Mouse (Mus musculus): ENCODE data around the gene Lyve1. TPM values are rescaled to one million over a fixed set of nuclear protein-coding genes. Genes with fewer than 3 reads are reported as not detected.

Lyve1 gene
- polyA plus RNA-seq, 1 experiment from 2014 or later: 0.23 TPM

DNA sequence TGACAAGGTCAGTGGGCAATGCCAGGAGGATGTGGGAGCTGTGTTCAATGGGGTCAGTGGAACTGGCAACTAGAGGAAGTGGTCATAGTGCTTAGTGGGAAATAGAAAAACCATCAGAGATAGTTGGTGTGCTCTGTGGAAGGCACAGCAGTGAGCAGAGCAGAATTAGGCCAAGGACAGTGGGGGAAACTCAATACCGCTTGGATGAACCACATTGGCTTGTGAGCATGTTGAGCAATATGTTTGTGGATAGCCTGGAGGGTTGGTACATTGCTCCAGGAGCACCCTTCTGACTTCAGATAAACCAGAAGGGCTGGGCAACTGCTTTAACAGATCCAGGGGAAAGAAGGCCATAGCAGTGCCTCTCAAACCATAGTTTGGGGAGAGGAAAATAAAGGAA lies 14.7 kb downstream of the Lyve1 start:
- no peaks in the 10 kb centered on the region for H3K27me3 ChIP-seq (ENCODE audit: control insufficient read depth, insufficient read depth, low read length)
- H3K27ac ChIP-seq (replicated peaks; ENCODE audit: low read depth, low read length): no peak overlapping the region
- 0 out of 2 replicates have a peak, but pooled peaks cover 1% of the 10 kb centered on the region for H3K4me1 ChIP-seq (ENCODE audit: control insufficient read depth, insufficient read depth, low read length)
- H3K4me2 ChIP-seq (ENCODE audit: low read depth, severe bottlenecking): no peak overlapping the region
- DNase-seq (ENCODE audit: low spot score) (no peak), ATAC-seq (ENCODE audit: insufficient number of reproducible peaks, low FRiP score, low TSS enrichment, low read depth) (no peak)
- 90% methylated on average over 1 of the region's 1 CpGs for WGBS
- H3K36me3 ChIP-seq (ENCODE audit: control insufficient read depth, insufficient read depth, low read length): no peaks in the 10 kb centered on the region
- H3K4me3 ChIP-seq (ENCODE audit: low read depth, low read length): no peak overlapping the region
- no peak overlapping the region for H3K9ac ChIP-seq (ENCODE audit: low read length)
- no peaks in the 10 kb centered on the region for H3K9me3 ChIP-seq (ENCODE audit: control insufficient read depth, low read length)

GRCm38 (mm10) chr7:110847321-110847720 lies 15.7 kb downstream of the Lyve1 start:
- Histone ChIP-seq H3K36me3 (ENCODE audit: control insufficient read depth, insufficient read depth, low read length) (no peaks in the 10 kb centered on the region), H3K4me1 (ENCODE audit: control insufficient read depth, insufficient read depth, low read length) (0 out of 2 replicates have a peak, but pooled peaks cover 2% of the 10 kb centered on the region), H3K9me3 (ENCODE audit: control insufficient read depth, low read length) (no peaks in the 10 kb centered on the region), H3K9ac (ENCODE audit: low read length) (no peak overlapping the region), H3K4me2 (ENCODE audit: low read depth, severe bottlenecking) (no peak overlapping the region), H3K27ac (replicated peaks; ENCODE audit: low read depth, low read length) (no peak overlapping the region), H3K4me3 (ENCODE audit: low read depth, low read length) (no peak overlapping the region), H3K27me3 (ENCODE audit: control insufficient read depth, insufficient read depth, low read length) (no peaks in the 10 kb centered on the region)
- DNase-seq (ENCODE audit: low spot score) (no peak), ATAC-seq (ENCODE audit: insufficient number of reproducible peaks, low FRiP score, low TSS enrichment, low read depth) (no peak)
- 84% methylated on average over 2 of the region's 2 CpGs for WGBS

DNA sequence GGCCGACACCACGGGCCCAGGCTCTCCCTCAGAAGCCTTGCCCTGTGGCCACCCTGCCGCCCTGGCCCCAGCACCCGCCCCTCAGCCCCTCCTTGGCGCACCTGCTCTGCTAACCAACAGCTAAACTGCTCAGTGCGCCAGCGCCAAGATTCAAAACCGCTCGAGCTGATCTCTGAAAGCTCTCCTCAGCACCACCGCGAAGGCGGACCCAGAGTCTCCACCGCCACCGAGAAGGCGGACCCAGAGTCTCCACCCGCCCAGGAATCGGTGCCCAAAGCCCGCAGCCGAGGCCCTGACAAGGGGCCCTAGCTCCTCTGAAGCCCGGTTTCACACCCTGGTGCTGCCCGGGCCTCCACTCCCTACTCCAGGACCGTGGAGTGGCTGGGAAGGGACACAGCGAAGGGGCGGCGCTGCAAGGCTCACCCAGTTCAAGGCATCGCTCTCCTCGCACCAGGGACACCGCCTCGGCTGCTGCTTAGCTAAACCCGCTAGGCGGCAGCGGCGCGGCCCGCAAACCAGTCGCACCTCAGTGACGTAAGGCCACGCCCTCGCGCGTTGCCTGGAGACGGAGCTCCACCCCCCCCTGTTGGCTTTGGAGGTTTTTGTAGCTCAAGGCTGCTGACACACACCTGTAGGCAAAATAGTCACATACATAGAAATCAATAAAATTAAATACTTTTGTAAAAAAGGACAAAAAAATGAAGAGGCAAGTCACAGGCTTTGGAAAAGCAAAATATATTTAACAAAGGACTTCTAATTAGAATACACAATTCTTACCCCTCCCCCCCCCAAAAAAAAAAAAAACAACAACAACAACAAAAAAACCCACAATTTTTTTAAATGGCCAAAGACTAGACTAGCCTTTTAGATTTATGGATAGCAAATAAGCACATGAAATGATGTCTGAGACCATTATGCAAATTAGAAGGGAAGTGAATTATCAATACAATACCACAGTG lies 18.8 kb downstream of the Lyve1 start, which contains the start of gene Rnf141:
Gene Rnf141, minus strand, starts transcription at position 542 of the 959 bp plus-strand sequence.
- H3K9me3 ChIP-seq (ENCODE audit: control insufficient read depth, low read length): no peaks in the 10 kb centered on the region
- peak; percentile 96 for DNase-seq (ENCODE audit: low spot score)

DNA sequence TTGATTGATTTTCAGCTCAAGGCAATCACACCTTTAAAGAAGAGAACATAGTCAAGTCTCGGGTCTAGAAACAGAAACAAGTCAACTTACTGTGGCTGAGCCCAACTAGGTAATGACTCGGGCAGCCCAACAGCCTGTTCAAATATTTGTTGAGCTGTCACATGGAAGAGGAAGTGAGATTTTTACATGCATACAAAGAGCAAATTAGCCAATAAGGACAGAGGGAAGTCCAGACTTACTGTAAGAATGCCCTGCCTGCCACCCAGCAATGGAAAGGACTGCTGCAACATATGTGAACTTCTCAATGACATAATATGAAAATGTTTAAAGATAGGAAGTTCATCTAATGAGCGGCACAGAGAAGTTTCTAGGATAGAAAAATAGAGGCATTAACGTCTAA lies 22.7 kb downstream of the Lyve1 start:
- Histone ChIP-seq H3K4me2 (ENCODE audit: low read depth, severe bottlenecking) (no peak overlapping the region), H3K27ac (replicated peaks; ENCODE audit: low read depth, low read length) (no peak overlapping the region), H3K9me3 (ENCODE audit: control insufficient read depth, low read length) (no peaks in the 10 kb centered on the region), H3K36me3 (ENCODE audit: control insufficient read depth, insufficient read depth, low read length) (no peaks in the 10 kb centered on the region), H3K9ac (ENCODE audit: low read length) (no peak overlapping the region), H3K4me1 (ENCODE audit: control insufficient read depth, insufficient read depth, low read length) (0 out of 2 replicates have a peak, but pooled peaks cover 2% of the 10 kb centered on the region), H3K4me3 (ENCODE audit: low read depth, low read length) (no peak overlapping the region), H3K27me3 (ENCODE audit: control insufficient read depth, insufficient read depth, low read length) (no peaks in the 10 kb centered on the region)
- 78% methylated on average over 4 of the region's 4 CpGs for WGBS
- DNase-seq (ENCODE audit: low spot score): no peak
- ATAC-seq (ENCODE audit: insufficient number of reproducible peaks, low FRiP score, low TSS enrichment, low read depth): no peak

More for the DNA sequence above, 18.8 kb downstream of the Lyve1 start, which contains the start of gene Rnf141:
- H3K4me3 ChIP-seq (ENCODE audit: low read depth, low read length): peak within 1 kb of the TSS; percentile 79
- under 1% methylated on average over 42 of the region's 42 CpGs for WGBS
- peak within 1 kb of the TSS; percentile 88 for H3K9ac ChIP-seq (ENCODE audit: low read length)
- H3K27me3 ChIP-seq (ENCODE audit: control insufficient read depth, insufficient read depth, low read length): no peaks in the 10 kb centered on the region
- peak within 1 kb of the TSS; percentile 83 for H3K4me2 ChIP-seq (ENCODE audit: low read depth, severe bottlenecking)
- H3K4me1 ChIP-seq (ENCODE audit: control insufficient read depth, insufficient read depth, low read length): 0 out of 2 replicates have a peak, but pooled peaks cover 2% of the 10 kb centered on the region
- ATAC-seq (ENCODE audit: insufficient number of reproducible peaks, low FRiP score, low TSS enrichment, low read depth): peak; percentile 88
- H3K36me3 ChIP-seq (ENCODE audit: control insufficient read depth, insufficient read depth, low read length): no peaks in the 10 kb centered on the region
- peak within 1 kb of the TSS; percentile 82 for H3K27ac ChIP-seq (replicated peaks; ENCODE audit: low read depth, low read length)

DNA sequence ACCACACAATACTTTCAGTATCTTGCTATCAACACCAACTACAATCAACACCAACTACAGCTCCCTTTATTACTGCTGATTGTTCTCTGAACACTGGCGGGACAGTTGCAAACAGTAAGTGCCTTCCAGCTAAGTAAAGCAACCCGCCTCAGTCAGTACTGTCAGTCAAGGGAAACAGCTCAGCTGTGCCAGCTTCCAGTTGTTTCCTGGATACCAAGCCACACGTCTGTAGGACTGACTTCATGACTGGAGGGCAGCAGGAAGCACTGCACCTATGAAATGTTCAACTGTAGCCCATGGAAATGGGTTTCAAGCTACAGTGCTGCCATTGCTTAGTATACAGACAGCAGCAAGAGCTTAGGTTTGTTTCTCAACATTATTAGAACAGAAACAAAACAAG lies 28.5 kb downstream of the Lyve1 start:
- Histone ChIP-seq H3K27ac (replicated peaks; ENCODE audit: low read depth, low read length) (no peak overlapping the region), H3K36me3 (ENCODE audit: control insufficient read depth, insufficient read depth, low read length) (no peaks in the 10 kb centered on the region), H3K4me3 (ENCODE audit: low read depth, low read length) (no peak overlapping the region), H3K4me1 (ENCODE audit: control insufficient read depth, insufficient read depth, low read length) (no peaks in the 10 kb centered on the region), H3K4me2 (ENCODE audit: low read depth, severe bottlenecking) (no peak overlapping the region), H3K27me3 (ENCODE audit: control insufficient read depth, insufficient read depth, low read length) (no peaks in the 10 kb centered on the region), H3K9ac (ENCODE audit: low read length) (no peak overlapping the region), H3K9me3 (ENCODE audit: control insufficient read depth, low read length) (no peaks in the 10 kb centered on the region)
- no peak for DNase-seq (ENCODE audit: low spot score)
- ATAC-seq (ENCODE audit: insufficient number of reproducible peaks, low FRiP score, low TSS enrichment, low read depth): no peak
- 63% methylated on average over 3 of the region's 3 CpGs for WGBS

DNA sequence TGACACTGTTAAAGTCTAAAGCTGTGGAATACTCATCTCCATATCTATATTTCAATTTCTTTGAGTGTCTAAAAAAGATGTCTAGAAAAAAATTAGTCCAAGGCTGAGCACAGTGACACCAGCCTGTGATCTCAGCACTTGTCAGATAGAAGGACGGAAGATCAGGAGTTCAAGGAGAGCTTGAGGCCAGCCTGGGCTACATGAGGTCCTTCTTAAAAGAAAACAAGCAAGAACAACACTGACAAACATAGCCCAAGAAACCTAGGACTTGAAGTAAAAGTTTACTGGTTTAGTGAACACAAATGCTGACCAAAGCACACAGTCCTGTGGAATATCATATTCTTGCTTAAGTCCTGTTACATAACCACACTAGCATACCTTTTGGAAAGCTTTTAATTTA lies 29.0 kb downstream of the Lyve1 start:
- WGBS: 80% methylated on average over 1 of the region's 1 CpGs
- no peak overlapping the region for H3K27ac ChIP-seq (replicated peaks; ENCODE audit: low read depth, low read length)
- no peaks in the 10 kb centered on the region for H3K9me3 ChIP-seq (ENCODE audit: control insufficient read depth, low read length)
- H3K9ac ChIP-seq (ENCODE audit: low read length): no peak overlapping the region
- H3K4me2 ChIP-seq (ENCODE audit: low read depth, severe bottlenecking): no peak overlapping the region
- no peak for ATAC-seq (ENCODE audit: insufficient number of reproducible peaks, low FRiP score, low TSS enrichment, low read depth)
- no peaks in the 10 kb centered on the region for H3K27me3 ChIP-seq (ENCODE audit: control insufficient read depth, insufficient read depth, low read length)
- no peaks in the 10 kb centered on the region for H3K4me1 ChIP-seq (ENCODE audit: control insufficient read depth, insufficient read depth, low read length)
- DNase-seq (ENCODE audit: low spot score): no peak
- 0 out of 2 replicates have a peak, but pooled peaks cover 3% of the 10 kb centered on the region for H3K36me3 ChIP-seq (ENCODE audit: control insufficient read depth, insufficient read depth, low read length)
- no peak overlapping the region for H3K4me3 ChIP-seq (ENCODE audit: low read depth, low read length)

DNA sequence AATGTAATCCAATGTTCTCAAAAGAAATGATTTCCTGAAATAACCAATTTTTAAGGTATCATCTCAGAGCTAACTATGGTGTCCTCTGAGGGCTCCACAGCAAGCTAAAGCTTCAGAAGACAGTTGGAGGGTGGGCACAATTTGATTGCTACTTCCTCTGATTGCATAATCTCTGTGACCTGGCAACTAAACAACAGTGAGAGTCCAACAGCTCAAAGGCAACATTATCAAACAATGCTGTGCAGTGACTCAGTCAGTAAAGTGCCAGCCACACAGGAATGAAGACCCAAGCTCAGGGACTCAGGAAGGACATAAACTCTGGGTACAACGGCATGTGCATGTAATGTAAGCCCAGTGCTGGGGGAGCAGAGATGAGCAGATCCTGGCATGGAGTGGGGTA lies 30.0 kb downstream of the Lyve1 start:
- Histone ChIP-seq H3K4me1 (ENCODE audit: control insufficient read depth, insufficient read depth, low read length) (no peaks in the 10 kb centered on the region), H3K4me2 (ENCODE audit: low read depth, severe bottlenecking) (no peak overlapping the region), H3K36me3 (ENCODE audit: control insufficient read depth, insufficient read depth, low read length) (0 out of 2 replicates have a peak, but pooled peaks cover 6% of the 10 kb centered on the region), H3K9ac (ENCODE audit: low read length) (no peak overlapping the region), H3K4me3 (ENCODE audit: low read depth, low read length) (no peak overlapping the region), H3K9me3 (ENCODE audit: control insufficient read depth, low read length) (no peaks in the 10 kb centered on the region), H3K27me3 (ENCODE audit: control insufficient read depth, insufficient read depth, low read length) (no peaks in the 10 kb centered on the region), H3K27ac (replicated peaks; ENCODE audit: low read depth, low read length) (no peak overlapping the region)
- no peak for DNase-seq (ENCODE audit: low spot score)
- WGBS: 97% methylated on average over 1 of the region's 1 CpGs
- ATAC-seq (ENCODE audit: insufficient number of reproducible peaks, low FRiP score, low TSS enrichment, low read depth): no peak

- no peak for ATAC-seq (ENCODE audit: insufficient number of reproducible peaks, low FRiP score, low TSS enrichment, low read depth)
Observed at GRCm38 (mm10) chr7:110823995-110824953, 38.8 kb downstream of the Lyve1 start.

More at GRCm38 (mm10) chr7:110823995-110824953, 38.8 kb downstream of the Lyve1 start:
- H3K27ac ChIP-seq (replicated peaks; ENCODE audit: low read depth, low read length): no peak overlapping the region
- no peaks in the 10 kb centered on the region for H3K27me3 ChIP-seq (ENCODE audit: control insufficient read depth, insufficient read depth, low read length)
- no peaks in the 10 kb centered on the region for H3K4me1 ChIP-seq (ENCODE audit: control insufficient read depth, insufficient read depth, low read length)
- no peaks in the 10 kb centered on the region for H3K9me3 ChIP-seq (ENCODE audit: control insufficient read depth, low read length)
- no peak overlapping the region for H3K9ac ChIP-seq (ENCODE audit: low read length)
- no peak for DNase-seq (ENCODE audit: low spot score)
- H3K4me3 ChIP-seq (ENCODE audit: low read depth, low read length): no peak overlapping the region
- H3K4me2 ChIP-seq (ENCODE audit: low read depth, severe bottlenecking): no peak overlapping the region
- H3K36me3 ChIP-seq (ENCODE audit: control insufficient read depth, insufficient read depth, low read length): peaks cover 10% of the 10 kb centered on the region; the same call in 1 of the 2 replicates
- WGBS: 94% methylated on average over 8 of the region's 8 CpGs
